Mouse (Mus musculus) inflammation-experienced regulatory T-cells, adult 6 months (primary cell): ENCODE results near the gene Phf3. TPM values are rescaled to one million over a fixed set of nuclear protein-coding genes. Genes with fewer than 3 reads are reported as not detected.
"Not testable (repeated sequence)": the region's sequence is repeated elsewhere in the genome, so short reads cannot be mapped to it uniquely, and the experiment has no call there.

ENCODE experiments used
- ATAC-seq: one replicate; pipeline ENCODE4 v1.8.0; 2017
- polyA plus RNA-seq, 3 experiments: library from polyadenylated mRNA; unstranded; fragments of 100-300 nt; shearing (Covaris generic); gene quantifications; one replicate each; pipeline ENCODE4 v1.2.1; 2017

The Phf3 gene
- polyA plus RNA-seq: 10 to 100 TPM; 15.7 to 31.7 (median 27.0) TPM

DNA sequence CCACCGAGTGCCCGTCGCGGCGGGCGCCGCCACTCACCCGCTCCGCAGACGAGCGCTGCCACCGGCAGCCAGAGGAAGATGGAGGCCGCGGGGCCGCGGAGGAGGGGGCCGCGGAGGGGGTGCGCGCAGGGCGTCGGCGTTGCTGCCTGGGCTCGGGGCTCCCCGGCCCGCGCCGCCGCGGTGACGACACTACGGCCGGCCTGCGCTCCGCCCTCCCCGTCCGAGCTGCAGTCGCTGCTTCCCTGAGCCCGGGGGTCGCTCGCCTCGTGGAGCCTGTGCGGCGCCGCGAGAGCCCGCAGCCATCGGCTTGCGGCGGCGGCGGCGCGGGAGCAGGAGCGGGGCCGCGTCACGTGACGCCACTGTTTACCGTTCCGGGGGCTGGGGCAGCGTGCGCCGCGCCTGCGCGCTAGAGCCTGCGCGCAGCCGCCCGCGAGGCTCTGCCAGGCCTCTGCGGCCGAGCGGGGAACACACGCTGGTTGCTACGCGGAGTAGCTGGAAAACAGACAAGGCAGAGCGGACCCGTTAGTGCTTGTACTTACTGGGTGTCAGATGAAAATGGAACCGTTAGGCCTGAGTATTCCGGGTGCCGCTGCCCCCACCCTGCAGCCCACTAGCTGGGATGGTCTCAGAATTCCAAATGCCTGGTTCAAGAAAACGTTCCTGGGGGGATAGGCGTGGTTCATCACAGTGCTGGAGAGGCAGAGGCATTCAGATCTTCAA is at the start of gene Phf3:
TSS of gene Phf3 (minus strand) at position 381 of the 720 bp plus-strand sequence.
- ATAC-seq: peak; percentile 74

DNA sequence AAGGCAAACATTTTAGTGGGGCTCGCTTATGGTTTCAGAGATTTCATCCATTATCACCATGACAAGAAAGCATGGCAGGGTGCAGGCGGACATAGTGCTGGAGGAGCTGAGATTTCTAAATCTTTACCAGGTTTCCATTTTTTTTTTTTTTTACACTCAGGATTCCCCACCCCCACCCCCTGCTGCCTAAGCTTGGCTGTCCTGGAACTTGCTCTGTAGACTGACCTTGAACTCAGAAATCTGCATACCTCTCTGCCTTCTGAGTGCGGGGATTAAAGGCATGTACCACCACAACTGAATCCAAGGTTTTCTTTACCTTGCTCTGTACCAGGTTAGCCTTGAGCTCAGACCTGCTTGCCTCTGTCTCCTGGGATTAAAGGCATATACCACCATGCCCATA is 48.5 kb upstream of the Phf3 start:
- ATAC-seq: no peak

DNA sequence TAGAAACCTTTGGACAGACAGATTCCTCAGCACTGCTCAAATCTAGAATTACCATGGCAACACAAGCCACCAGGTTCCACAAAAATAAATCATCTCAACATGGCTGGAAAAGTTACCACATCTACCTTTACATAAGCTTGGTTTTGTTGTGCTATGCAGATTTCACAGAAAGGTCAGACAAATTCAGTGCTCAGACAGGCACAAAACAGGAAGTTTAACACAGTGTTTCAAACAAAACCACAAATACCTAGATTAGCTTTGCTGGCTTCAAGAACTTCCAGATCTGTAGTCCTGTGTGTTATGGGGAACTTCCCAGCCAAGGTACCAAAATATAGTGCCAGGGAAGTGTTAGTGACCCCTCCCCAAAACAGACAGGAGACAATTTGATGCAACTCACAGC is 47.5 kb upstream of the Phf3 start:
- no peak for ATAC-seq

DNA sequence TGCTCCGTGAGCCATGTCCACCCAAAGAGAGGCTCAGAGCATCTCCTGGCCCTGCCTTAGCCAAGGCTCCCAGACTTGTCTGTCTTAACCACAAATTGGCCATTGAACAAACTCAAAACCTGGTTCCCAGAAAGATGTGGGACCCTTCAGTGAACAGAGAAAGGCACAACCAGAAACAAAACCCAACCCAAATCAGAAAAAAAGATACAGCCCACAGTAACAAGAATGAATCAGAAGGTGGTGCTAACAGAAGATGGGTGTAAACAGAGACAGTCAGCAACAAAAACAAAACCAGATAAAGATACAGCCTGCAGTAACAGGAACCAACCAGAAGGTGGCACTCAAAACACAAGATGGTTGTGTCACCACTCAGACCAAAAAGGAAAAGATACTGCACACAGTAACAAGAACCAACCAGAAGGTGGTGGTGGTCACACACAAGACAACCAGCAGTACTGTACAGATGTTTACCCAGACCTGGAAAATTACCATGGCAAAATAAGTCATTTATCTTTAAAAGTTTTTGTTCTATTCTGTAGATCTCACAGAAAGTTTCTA is 47.0 kb upstream of the Phf3 start:
- ATAC-seq: no peak

DNA sequence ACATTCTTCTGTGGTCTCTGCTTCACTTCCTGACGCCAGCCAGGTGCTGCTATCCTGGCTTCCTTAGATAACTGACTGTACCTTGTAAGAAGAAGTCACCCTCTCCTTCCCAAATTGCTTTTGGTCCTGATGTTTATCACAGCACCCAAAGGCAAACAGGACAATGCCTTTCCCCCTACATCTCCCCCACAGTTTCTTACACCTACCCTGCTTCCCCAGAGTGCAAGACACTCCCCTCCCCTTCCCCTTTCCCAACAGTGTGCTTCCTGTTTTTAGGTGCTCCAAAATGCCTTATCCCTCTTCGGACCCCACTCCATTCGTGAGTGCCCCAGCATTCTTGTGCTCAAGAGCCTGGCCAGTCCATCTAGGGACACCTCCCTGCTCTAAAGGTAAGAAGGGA is 36.5 kb upstream of the Phf3 start:
- no peak for ATAC-seq

DNA sequence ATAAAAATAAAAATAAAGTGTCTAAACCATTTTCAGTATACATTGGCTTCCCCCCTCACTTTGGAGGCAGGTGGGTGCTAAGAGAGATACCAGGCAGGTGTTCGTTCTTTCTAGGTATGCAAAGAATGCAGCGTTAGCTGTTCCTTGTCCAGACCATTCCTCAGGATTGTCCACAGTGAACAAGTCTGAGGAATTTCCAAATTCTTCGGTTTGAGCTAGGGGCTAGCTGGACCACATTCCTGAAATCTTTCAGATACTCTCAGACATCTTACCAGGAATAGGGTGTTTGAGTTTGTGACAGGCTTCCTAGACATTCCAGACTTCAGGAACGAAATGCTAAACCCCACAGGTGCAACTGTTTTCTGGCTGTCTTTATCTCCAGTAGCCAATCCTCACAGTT is 35.1 kb upstream of the Phf3 start:
- ATAC-seq: no peak

DNA sequence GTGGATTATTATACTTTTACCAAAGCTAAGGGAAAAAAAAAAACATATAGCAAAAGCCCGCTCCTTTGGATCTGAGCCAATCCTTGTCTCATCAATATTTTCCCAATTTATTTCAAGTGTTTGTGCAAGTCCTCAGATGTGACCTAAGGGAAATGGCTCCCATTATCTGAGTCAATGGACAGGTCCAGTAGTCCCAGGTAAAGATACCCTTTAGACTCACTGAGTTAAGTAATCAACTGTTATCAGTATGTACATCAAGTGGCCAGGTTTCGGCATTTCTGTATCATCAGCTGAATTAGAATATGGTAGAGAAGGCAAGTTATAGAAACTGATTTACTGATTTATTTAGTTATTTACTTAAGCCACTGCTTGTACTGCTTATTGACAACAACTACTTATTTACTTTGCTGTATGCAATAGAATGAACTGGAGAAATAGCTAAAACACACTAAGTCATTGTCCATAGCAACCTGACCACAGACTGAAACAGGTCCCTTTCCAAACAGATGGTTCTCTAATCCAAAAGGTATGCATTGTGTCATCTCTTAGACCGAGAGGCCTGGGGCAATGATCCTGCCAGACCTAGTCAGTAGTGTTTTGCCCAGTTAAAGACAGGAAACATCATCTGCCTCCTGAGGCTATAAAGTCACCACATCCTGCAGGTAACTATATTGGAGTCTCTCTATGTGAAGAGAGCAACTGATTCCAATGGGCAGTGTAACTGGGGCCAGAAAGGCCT is 29.9 kb upstream of the Phf3 start:
- ATAC-seq: no peak

DNA sequence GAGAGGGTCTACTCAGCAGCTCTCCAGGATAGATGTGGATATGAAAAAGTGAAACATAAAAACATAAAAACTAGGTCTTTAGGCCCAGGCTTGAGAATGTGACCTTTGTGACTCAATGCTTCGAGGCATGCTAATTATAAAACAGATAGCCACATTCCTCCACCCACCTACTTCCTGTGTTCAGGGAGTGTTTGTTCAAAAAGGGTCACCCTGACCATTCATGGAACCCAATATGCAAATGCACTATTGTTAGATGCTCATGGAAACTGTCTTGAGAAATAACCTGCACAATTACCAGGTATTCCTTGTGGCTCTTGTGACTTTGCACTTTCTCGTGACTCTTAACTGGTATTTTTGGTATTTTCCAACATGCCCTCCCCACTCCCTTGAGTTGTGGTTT is 25.0 kb upstream of the Phf3 start:
- no peak for ATAC-seq

DNA sequence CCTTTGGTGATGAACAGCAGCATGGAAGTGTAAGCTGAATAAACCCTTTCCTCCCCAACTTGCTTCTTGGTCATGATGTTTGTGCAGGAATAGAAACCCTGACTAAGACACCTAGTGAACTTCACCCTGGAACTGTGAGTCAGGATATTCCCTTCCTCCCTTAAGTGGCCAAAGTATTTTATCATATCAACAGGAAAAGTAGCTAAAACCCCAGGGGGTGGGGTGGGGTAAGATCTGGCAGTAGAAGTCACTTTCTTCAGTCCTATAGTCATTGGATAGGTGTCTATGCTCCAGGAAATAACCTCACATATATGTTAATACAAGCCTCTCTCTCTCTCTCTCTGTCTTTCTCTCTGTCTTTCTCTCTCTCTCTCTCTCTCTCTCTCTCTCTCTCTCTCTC is 21.6 kb upstream of the Phf3 start:
- not testable (repeated sequence) for ATAC-seq

DNA sequence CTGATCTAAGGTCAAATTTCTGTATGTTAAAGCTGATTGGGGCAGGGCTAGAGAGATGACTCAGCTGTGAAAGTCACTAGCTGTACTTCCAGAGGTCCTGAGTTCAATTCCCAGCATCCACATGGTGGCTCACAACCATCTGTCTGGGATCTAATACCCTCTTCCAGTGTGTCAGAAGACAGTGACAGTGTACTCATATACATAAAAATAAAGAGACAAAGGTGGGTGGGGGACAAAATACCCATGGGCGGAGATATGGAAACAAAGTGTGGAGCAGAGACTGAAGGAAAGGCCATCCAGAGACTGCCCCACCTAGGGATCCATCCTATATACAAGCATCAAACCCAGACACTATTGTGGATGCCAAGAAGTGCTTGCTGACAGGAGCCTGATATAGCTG is 10.1 kb upstream of the Phf3 start:
- not testable (repeated sequence) for ATAC-seq

DNA sequence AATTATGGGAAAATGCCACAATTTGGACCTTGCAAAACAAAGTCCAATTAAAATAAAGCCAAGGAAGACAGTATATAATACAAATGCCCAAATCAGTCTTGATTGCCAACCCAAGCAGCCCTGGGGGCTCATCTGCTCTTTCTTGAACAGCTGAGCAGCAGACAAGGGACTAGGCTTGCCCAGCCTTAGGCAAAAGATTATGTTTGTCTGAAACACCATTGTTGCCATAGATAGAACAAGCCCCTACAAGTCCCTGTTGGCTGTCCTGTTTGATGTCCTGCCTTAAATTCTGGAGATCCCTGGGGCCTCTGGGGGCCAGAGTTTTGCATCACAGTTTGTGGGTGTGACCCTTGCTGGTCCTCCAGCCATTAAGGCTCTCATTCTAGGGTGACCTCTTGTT is 2.0 kb upstream of the Phf3 start:
- no peak for ATAC-seq

DNA sequence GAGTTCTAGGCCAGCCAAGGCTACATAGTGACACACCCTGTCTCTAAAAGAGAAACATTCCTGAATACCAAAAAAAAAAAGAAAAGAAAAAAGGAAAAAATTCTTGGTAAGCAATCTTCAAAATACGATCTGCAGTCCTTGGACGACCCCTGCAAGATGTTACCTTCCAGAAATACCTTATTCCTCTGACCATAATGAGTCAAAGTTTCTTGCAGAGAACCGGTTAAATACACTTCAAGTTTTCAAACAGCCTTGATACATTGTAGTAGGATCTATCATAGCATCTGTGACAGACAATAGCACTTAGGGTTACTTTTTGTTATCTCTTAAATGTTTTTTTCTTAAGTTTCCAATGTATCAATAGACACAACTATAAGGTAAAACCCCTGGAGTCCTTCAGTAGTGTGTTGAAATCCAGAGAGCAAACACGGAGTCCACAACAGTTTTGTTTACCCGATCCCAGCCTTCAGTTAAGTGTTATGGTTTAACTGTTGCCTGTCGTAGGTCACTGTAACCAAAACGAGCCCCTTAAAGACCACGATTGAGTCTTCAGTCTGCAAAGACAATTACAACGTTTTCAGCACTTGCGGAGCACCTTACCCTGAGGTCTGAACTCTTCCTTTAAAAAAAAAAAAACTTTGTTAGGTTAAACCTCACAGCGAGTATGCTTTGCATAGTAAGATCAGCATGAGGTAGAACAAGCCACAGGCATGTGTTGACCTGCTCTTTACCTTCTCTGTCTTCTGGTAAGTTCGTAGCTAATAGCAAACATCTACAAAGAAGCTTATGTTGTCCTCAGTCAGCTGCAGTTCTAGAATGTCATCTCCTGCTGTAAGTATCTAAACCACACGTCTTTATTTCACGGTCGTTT is 775 bp upstream of the Phf3 start:
- no peak for ATAC-seq

DNA sequence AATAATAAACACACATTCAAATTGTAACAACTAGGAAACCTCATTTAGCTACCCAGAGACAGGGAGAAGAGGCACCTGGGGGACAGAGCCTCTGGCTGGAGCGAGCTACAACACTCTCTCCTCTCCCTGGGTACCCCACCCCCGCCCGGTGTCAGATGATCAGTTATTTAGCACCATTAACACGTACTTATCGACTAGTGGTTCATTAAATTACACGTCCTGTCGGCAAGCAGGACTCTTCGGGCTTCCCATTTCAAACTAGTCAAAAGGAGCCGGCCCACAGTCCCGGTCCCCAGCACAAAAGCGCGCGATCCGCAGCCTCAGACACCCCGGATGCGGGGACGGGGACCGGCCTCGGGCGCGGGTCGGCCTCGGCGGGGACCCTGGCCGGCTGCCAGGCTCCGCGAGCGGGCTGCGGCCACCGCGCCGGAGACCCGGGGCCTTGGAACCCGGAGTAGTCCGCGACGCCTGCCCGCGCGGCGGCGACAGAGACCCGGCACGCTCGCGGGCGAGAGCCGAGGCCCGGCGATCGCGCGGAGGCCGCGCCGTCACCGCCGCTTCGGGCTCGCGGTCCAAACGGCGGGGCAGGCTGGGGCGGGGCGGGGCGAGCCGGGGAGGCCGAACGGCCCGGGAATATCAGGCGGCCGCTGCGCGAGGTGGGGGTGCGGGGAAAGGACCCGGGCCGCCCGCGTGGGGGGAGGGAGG is 733 bp downstream of the Phf3 start:
- peak; percentile 62 for ATAC-seq

DNA sequence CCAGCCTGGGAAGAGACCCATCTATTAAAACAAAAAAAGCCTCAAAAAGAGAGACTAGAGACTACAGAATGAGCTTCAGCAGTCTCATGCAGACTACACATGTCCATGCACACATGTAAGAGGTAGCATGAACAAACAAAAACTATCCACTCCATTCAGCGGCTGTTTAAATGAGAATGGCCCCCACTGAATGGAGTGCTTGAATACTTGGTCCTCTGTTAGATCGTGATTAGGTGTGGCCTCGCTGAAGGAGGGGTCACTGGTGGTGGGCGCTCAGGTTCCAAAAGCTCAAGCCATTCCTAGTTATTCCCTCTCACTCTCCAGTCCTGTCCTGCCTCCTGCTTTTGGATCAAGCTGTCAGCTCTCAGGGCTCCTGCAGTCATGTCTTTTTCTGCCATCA is 5.9 kb downstream of the Phf3 start:
- ATAC-seq: no peak

DNA sequence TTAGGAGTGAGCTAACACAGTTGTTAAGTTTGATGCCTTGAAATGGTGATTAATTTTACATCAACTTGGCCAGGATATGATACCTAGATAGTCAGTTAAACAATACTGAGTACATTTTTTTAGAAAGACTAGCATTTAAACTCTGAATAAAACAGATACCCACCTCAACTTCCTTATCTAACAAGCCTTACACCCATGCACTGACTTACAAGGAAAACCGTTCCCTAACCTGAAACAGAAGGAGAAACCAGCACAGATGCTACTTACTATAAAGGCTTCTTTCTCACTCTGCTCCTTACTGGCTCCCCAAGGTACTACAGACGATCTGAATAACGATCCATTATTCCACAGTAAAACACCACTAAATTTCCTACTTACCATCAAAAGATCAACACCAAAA is 21.2 kb downstream of the Phf3 start:
- no peak for ATAC-seq

DNA sequence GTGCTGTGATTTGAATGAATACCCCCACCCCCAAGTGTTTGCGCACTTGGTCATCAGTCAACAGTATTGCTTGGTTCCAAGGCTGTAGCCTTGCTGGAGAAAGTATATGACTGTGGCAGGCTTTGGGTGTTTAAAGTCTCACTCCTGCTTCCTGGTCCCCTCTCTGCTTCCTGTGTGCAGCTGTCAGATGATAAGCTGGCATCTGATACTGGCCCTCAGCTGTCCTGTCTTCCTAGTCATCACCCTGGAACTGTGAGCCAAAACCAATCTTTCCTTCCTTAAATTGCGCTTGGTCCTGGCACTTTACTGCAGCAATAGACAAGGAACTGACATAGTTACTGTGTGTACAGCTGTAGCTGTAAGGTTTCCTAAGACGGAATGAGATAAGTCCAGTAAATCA is 21.8 kb downstream of the Phf3 start:
- ATAC-seq: no peak

DNA sequence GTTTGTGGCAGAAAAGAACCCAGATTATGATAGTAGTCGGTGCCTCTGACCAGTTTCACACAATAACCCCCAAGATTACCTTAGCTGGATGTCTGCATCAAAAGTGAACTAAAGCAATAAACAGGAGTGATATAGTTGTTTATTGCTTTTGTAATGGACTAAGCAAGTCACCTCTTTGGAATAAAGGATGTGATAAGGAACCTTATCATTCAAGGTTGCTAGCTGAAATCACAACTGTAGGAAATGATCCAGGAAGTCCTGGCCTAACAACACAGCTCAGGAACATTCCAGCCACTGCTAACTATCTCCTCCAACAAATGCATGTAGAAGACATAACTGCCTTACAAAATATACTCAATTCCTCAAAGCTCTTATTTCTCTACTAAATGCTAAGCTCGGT is 22.8 kb downstream of the Phf3 start:
- no peak for ATAC-seq

DNA sequence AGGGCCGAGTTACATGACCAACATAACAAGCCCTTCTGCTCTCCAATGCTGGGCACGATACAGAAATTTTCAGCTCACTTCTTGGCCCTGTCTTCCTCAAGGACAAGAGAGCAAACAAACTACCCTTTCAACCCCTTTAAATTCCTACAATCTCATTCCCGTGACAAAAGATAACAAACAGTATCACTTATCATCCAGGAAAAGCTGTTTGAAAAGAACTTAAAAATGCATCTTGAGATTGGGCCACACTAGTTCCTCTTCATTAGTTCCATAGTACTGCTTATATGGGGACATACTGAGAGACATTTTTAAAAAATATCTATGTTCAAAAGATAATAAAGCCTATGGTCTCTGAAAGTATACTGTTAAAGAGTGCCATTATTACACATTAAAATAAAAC is 23.8 kb downstream of the Phf3 start:
- ATAC-seq: no peak

DNA sequence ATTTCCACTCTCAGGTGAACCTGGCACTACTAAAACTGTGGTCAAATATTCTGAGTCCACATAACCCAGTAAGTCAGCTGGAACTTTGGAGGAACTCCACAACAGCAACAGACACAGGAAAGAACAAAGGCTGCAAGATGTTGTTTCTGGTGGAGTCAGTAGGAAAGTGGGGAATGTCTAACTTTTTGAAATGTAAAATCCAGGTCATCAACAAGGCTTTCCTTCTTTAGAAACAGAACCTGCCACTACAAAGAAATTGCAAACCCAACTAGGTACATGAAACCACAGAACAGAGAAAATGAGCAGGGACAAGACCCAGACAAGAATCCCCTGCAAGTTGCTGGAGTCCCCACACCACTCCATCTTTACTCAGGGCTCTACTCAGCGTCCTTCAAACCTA is 26.0 kb downstream of the Phf3 start:
- no peak for ATAC-seq

DNA sequence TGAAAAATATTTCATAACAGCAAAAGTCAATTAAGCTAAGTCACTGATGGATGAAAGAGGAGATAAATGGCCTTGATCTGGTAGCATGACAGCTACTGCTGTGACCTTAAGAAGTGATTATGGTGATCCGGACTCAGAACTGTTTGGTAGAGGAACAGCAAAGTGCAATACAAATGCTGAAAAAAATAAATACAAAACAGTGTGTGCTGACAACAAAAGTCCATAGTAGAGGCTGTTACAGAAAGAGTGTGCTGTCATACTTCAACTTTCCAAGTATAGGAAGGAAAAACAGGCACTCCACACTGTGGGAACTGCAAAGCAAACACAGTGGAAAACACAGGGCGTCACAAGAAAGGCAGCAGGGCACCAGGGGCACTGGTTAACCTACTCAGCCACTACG is 34.1 kb downstream of the Phf3 start:
- no peak for ATAC-seq

DNA sequence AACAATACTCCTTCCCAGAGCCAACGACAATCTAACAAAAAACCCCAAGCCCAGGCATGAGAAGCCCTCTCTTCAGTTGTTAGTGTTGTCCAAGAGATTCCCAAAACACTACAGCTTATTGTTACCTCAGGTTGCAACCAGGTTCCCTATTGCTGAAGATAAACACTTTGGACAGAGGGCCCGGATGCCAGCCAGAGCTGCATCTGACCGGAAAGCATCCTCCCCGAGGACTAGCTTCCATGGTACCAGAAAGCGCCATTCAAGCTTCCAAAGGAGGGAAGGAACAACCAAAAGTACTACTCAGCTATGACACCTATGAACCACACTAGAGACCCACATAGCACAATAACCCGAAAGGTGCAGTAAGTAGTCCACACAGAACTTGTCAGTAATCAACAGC is 38.2 kb downstream of the Phf3 start:
- no peak for ATAC-seq

DNA sequence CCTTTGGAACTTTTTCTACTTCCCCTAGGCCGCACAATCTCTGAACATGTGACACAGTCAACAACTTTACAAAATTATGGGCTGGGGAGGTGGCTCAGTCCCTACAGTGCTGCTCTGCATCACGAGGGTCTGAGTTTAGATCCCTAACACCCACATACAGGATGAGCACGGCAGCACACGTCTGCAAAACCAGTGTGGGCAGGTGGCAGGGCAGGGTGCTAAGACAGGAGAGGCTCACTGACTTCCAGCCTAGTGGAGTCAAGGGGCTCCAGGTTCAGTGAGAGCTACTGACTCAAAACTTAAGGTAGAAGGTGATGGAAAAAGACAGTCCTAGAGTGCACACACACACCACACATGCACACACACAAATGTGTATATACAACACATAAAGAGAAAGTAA is 40.9 kb downstream of the Phf3 start:
- ATAC-seq: no peak

DNA sequence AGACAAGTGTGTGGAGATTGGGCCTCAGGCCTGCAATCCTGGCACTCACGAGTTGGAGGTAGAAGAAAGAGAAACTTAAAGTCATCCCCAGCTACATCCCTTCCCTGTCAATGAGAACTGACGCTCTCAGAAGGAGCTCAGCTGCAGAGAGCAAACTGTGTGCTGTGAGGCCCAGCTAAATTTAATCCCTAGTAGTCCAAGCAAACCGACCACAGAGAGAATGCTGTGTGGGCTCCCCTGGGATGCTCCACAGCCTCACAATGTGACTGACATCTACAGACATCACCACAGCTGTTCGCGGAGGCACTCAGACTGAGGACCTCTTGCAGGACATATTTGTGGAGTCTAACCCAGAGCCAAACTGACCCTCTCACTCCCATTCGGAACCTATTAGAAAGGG is 54.3 kb downstream of the Phf3 start:
- no peak for ATAC-seq
